Mouse (Mus musculus) liver, postnatal 0 days (tissue): ENCODE results near the gene Msi2.

ENCODE experiments used
- CTCF ChIP-seq: sonication (generic); IDR thresholded peaks from 2 replicates; pipeline ENCODE4 v1.5.1; 2016; ENCODE audit warnings: antibody characterized with exemption, low read depth
- EP300 ChIP-seq: IDR thresholded peaks from 2 replicates; pipeline ENCODE4 v1.6.1; 2016; ENCODE audit warnings: antibody characterized with exemption, low read depth, mild to moderate bottlenecking

DNA sequence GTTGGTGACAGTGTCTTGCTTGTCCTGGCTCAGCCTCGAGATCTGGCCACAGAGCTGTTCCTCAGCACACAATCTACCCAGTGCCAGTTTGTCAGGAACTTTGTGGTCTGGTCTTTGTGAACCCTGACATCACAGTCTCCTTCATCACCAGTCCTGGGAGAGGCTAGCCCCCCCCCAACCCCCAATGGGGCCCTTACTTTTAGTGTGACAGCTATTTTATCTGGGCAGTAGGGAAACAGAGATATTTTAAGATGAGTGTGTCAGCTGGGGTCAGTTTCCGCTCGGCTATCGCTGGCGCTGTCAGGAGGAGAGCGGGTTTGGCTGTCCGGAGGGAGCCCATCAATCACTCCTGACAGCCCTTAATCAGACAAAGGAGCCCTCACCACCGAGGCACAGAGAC, 404.8 kb downstream of the Msi2 start:
- TF ChIP-seq CTCF (no peak), EP300 (no peak)
